Mouse (Mus musculus) embryo, embryonic 11.5 days (tissue): ENCODE results near the gene Atf1.

Experiments used
- DNase-seq: peaks from one replicate; pipeline ENCODE4 v3.0.0-alpha.2; 2012; ENCODE audit warnings: low read depth, low spot score

The Atf1 gene

GRCm38 (mm10) chr15:100215092-100215491 lies 12.5 kb upstream of the Atf1 start:
- DNase-seq, result no peak

- DNase-seq, result no peak
Measured at GRCm38 (mm10) chr15:100216173-100216572, 11.4 kb upstream of the Atf1 start.

DNA sequence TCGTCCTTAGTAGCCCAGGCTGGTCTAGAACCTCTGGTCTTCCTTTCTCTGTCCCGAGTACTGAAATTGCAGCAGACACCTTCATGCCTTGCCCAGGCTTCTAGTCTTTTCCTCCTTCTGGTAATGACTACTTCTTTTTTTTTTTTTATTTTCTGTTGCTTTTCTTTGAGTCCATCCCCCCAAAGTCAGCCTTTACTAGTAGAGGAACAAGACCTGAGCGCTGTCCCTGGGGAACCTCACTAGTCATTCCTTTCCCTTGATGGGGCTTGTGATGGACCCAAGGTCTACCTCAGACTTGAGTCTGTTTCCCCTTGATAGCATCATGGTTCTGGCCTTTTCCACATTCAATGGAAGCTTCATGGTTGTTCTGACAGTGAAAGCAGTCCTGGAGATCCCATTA lies 9.6 kb upstream of the Atf1 start:
- no peak for DNase-seq

GRCm38 (mm10) chr15:100219396-100219795 lies 8.2 kb upstream of the Atf1 start:
- no peak for DNase-seq

DNA sequence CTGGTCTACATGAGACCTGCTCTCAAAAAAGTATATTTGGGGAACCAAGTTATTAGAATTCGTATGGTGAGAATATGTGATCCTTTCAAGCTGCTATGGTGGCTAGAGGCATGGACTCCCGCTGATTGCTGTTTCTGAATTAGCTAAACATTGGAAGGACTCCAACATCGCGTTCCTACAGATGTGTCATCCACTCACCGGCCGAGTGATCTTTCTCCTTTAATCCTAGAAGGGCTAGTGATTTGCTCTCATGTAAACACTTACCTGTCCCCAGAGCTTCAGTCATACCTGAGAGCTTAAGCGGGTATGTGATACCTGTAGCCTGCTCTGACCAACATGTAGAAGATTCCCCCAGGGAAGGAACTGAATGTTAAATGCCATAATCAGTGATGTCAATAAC lies 6.7 kb upstream of the Atf1 start:
- DNase-seq, result no peak

DNA sequence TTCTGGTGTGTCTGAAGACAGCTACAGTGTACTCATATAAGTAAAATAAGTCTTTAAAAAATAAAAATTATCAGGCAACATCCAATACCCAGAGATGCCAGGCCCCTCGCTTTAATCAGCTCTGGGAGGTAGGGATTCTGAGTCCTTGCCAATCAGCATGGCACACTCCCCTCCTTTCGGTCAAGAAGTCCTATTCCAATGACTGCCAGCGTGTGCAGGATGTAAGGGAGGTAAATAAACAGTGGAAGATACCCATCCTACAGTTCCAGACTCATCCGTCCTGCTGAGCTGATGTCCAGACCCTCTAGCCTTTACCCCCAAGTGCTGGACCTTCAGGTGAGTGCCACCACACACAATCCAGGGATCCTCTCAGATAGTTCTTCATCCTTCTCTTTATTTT lies 2.2 kb upstream of the Atf1 start:
- DNase-seq, result no peak

GRCm38 (mm10) chr15:100225891-100226290 lies 1.7 kb upstream of the Atf1 start:
- DNase-seq, result no peak

- no peak for DNase-seq
Measured at GRCm38 (mm10) chr15:100227031-100227662, 472 bp upstream of the Atf1 start.

GRCm38 (mm10) chr15:100228535-100229336 lies 1.1 kb downstream of the Atf1 start:
- no peak for DNase-seq

GRCm38 (mm10) chr15:100230655-100231054 lies 3.0 kb downstream of the Atf1 start:
- no peak for DNase-seq

DNA sequence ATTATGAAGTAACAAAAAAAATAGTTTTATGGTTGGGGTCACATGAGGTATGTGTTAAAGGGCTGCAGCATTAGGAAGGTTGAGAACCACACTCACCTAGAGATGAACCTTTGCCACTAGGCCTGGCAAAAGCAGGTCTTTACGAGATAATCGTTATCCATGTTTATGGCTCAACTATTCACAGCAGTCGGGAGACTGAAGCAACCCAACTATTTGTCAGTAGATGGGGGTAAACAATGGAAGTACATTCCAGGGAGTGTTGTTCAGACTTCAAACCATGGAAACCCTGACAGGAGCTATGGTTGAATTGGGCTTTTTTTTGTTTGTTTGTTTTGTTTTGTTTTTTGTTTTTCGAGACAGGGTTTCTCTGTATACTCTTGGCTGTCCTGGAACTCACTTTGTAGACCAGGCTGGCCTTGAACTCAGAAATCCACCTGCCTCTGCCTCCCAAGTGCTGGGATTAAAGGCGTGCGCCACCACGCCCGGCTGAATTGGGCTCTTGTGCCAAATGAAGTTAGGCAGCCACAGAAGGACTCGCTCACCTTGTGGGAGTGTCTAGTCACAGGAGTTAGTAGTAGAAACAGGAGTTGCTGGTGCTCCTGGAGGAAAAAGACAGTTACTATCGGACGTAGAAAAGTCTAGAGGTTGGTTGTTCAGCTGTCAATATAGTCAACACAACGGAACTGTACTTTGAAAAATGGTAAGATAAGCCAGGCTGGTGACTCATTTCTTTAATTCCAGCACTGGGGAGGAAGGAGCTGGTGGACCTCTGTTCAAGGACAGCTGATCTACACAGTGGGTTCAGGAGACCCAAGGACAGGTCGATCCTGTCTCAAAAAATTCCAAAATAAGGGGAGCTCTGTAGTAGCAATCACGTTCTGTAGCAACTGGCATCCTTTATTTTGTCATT lies 4.3 kb downstream of the Atf1 start:
- DNase-seq, result no peak

GRCm38 (mm10) chr15:100235208-100235965 lies 7.8 kb downstream of the Atf1 start:
- no peak for DNase-seq

DNA sequence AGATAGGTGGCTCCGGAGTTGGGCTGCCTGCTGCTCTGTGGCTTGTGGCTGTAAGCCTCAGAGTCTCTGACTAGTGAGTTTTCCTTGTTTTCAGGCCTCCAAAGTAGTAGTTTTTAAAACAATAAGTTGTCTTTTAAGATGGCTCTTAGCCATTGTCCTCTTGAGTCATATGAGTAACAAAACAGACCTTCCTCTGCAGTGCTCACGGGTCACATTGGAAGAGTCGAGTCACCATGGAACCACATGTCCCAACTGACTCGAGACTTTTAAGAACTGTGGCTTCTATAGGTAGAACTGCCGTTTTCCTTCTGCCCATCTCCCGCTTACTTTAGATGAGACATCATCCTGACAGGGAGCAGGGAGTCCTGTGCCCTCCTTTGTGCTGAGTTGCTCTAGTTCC lies 9.3 kb downstream of the Atf1 start:
- DNase-seq, result no peak

DNA sequence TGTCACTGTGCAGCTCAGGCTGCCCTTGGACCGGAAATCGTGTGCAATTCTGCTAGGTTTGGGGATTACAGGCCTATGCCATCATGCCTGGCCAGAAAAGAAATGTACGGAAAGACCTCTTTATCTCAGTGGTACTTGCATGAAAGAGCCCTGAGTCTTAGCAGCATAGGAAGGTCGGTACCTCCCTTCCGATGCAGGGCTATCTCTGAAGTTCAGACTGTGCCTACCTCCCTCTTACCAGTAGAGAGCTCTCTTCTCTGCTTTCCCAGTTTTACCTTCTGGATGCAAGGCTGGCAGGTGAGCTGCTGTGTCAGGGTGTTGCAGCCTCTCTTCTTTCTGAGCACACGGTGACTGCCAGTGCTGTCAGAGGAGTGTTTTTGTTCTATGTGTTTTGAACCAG lies 14.2 kb downstream of the Atf1 start:
- no peak for DNase-seq

GRCm38 (mm10) chr15:100245951-100246350 lies 18.3 kb downstream of the Atf1 start:
- DNase-seq, result no peak

DNA sequence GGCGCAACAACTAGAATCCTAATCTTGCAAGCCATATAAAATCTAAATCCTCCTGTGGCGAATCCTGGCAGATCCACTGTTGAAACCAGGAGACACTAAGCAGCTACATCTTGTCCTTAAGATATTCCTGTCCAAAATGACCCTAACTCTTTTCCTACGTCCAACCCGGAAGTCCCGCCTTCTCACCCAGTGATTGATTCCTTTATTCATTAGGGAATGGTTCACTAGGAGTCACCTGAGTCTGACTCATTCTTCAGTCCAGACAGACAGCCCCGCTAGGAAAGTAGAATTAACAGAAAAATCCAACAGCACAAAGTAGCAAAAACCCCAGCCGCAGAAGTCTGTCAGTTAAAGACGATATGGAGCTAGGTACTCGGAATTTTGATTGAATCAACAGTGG lies 19.7 kb downstream of the Atf1 start:
- no peak for DNase-seq

DNA sequence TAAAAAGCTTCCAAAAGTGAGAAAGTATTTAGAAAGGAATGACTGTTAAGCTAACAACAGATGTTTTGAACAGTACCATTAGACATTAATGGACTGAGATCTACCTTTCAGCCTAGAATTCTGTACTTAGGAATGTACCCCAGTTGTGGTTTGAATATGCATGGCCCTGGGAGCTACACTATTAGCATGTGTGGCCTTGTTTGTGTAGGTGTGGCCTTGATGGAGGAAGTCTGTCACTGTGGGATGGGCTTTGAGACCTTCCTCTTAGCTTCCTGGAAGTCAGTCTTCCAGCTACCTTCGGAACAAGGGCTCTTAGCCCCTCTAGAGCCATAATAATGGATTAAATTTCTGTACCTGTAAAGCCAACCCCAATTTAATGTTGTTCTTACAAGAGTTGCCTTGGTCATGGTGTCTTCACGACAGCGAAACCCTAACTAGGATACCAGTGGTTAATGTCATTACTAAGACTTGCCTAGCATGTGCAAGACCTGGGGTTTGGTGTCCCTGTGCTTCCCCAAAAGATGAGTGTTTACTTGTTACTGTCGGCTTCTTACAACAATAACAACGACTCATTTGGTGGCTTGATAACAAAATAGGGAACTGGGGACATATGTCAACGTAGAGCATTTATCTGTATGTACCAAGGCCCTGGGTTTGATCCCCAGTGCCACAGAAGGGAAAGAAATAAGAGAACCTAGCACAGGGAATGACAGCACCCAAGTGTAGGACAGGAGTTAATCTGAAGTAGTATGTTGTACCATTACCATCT lies 21.2 kb downstream of the Atf1 start:
- DNase-seq, result no peak

DNA sequence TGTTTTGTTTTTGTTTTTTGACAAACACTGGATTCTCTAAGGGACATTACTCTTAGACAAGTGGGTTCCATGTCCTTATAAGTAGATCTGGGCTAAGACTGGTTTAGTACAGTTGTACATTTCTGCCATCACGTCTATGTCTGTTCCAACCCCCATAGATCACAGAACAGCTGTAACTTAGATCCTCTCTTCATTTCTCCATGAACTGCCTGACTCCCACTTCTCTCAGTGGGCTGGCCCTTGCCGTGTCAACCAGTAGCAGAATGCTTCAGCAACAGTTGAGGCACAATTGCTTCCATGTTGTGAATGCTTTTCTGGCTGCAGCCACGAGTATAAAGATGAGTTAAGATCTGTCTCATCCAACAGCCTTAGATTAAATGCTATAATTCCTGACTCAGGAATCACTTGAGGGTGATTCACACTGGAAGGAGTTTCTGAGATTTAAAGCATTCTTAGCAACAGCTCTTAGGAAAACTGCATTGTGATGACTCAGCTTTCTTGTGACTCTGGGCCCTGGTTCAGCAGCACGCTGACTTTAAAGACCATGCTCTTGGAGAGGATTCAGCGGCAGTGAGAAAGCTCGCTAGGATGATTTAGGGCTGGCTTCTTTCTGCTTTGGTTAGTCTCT lies 23.6 kb downstream of the Atf1 start:
- no peak for DNase-seq

DNA sequence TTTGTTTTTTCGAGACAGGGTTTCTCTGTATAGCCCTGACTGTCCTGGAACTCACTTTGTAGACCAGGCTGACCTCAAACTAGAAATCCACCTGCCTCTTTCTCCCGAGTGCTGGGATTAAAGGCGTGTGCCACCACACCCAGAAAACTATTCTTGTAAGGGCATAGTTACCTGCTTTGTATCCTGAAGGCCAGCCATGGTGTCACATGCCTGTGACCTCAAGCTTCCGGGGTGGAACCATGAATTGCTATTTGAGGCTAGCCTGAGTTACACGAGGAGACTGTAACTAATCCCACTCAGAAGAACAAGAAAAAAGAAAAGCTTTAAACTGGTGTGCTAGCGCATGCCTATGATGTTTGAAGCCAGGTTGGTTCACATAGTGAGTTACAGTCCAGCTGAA lies 28.8 kb downstream of the Atf1 start:
- DNase-seq, result no peak

DNA sequence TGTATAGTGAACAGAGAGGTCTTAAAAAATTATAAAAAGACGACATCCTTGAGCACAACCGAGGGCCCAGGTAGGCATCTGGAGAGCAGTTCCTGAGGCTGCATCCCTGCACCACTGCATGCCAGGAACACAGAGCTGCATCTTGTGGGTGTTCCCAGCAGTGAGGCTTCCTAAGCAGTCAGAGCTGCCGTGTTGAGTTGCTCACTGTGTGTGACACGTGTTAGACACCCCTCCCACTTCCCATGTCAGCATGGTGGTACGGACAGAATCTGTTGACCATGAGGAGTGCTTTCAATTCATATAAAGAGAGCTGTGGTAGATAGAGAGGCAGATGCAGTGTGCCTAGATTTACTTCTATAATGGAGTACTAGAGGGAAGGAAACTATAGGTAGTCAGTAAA lies 29.7 kb downstream of the Atf1 start:
- DNase-seq, result no peak
